Mouse (Mus musculus): ENCODE measurements around the gene Atxn7l3. TPM values are rescaled to one million over a fixed set of nuclear protein-coding genes. Genes with fewer than 3 reads are reported as not detected.

The Atxn7l3 gene
- polyA plus RNA-seq, 1 experiment = 89.9 TPM

- no peak overlapping the region for H3K4me3 ChIP-seq (ENCODE audit: control insufficient read depth, insufficient read depth, low read length)
- peaks cover 5% of the 10 kb centered on the region; the same call in 1 of the 2 replicates for H3K4me1 ChIP-seq (replicated peaks; ENCODE audit: control insufficient read depth, insufficient read depth, low read length)
- TF ChIP-seq POLR2A (IDR thresholded peaks at IDR 0.05; ENCODE audit: control insufficient read depth, extremely low read depth, insufficient read depth, low read length, poor library complexity) = no peak
- TF ChIP-seq CTCF (IDR thresholded peaks at IDR 0.05; ENCODE audit: borderline replicate concordance, control insufficient read depth, extremely low read depth, insufficient read depth, low read length, poor library complexity) = no peak
- H3K27me3 ChIP-seq (ENCODE audit: control insufficient read depth, insufficient read depth, low read length) = peaks cover 4% of the 10 kb centered on the region; the same call in 1 of the 2 replicates
- no peak overlapping the region for H3K27ac ChIP-seq (ENCODE audit: control insufficient read depth, insufficient read depth, low read length)
- H3K36me3 ChIP-seq (ENCODE audit: control insufficient read depth, insufficient read depth, low read length) = no peaks in the 10 kb centered on the region
- WGBS = 94% methylated on average over 6 of the region's 6 CpGs
- DNase-seq = no peak
Observed at GRCm38 (mm10) chr11:102240636-102241035, 55.8 kb downstream of the Atxn7l3 start.

Other genes with a start within 250 kb of the Atxn7l3 start
- 3.7 and 3.8 TPM in 2 replicates for gene Mpp2, start 208.1 kb downstream of the Atxn7l3 start, polyA plus RNA-seq (2012; rRNA removed)
- 11.8 TPM in 2 replicates for gene Ppy, start 195.3 kb downstream of the Atxn7l3 start, polyA plus RNA-seq (2012; rRNA removed)
- 51.8 and 53.2 TPM in 2 replicates for gene Pyy, start 188.8 kb downstream of the Atxn7l3 start, polyA plus RNA-seq (2012; rRNA removed)
- gene Nags, start 151.1 kb downstream of the Atxn7l3 start, polyA plus RNA-seq (2012; rRNA removed) = 0.09 and 0.43 TPM in 2 replicates
- gene Tmem101, start 140.2 kb downstream of the Atxn7l3 start, polyA plus RNA-seq (2012; rRNA removed) = 26.2 and 31.3 TPM in 2 replicates
- 36.1 and 42.2 TPM in 2 replicates for gene Lsm12, start 111.3 kb downstream of the Atxn7l3 start, polyA plus RNA-seq (2012; rRNA removed)
- gene G6pc3, start 107.0 kb downstream of the Atxn7l3 start, polyA plus RNA-seq (2012; rRNA removed) = 48.6 and 56.5 TPM in 2 replicates
- 76.8 and 81.7 TPM in 2 replicates for gene Hdac5, start 66.5 kb downstream of the Atxn7l3 start, polyA plus RNA-seq (2012; rRNA removed)
- gene BC030867, start 47.7 kb downstream of the Atxn7l3 start, polyA plus RNA-seq (2012; rRNA removed) = 13.0 and 17.7 TPM in 2 replicates
- gene Asb16, start 27.9 kb downstream of the Atxn7l3 start, polyA plus RNA-seq (2012; rRNA removed) = 0.12 and 0.27 TPM in 2 replicates
- gene Tmub2, start 11.7 kb downstream of the Atxn7l3 start, polyA plus RNA-seq (2012; rRNA removed) = 74.1 and 74.2 TPM in 2 replicates
- gene Ubtf, start 23.1 kb upstream of the Atxn7l3 start, polyA plus RNA-seq (2012; rRNA removed) = 59.7 and 67.9 TPM in 2 replicates
- 0.11 and 0.34 TPM in 2 replicates for gene Slc4a1, start 69.6 kb upstream of the Atxn7l3 start, polyA plus RNA-seq (2012; rRNA removed)
- 7.9 and 8.1 TPM in 2 replicates for gene Rundc3a, start 96.8 kb upstream of the Atxn7l3 start, polyA plus RNA-seq (2012; rRNA removed)
- 227 and 235 TPM in 2 replicates for gene Slc25a39, start 111.3 kb upstream of the Atxn7l3 start, polyA plus RNA-seq (2012; rRNA removed)
- gene Grn, start 133.7 kb upstream of the Atxn7l3 start, polyA plus RNA-seq (2012; rRNA removed) = 151 and 160 TPM in 2 replicates
- gene Fam171a2, start 151.1 kb upstream of the Atxn7l3 start, polyA plus RNA-seq (2012; rRNA removed) = 2.6 and 4.7 TPM in 2 replicates
- gene Itga2b, start 173.5 kb upstream of the Atxn7l3 start, polyA plus RNA-seq (2012; rRNA removed) = 3.8 and 4.0 TPM in 2 replicates

Measured in thymus, adult 2 months (tissue).